Mouse (Mus musculus) Patski (cell line): ENCODE measurements around the gene BC034090. TPM values are rescaled to one million over a fixed set of nuclear protein-coding genes. Genes with fewer than 3 reads are reported as not detected.
A peak's percentile ranks its signal among the peaks of the same experiment; 100 is the strongest.

Experiments used
- ATAC-seq: fragments of 100-300 bp; one replicate; pipeline ENCODE4 v1.8.0; 2021
- CTCF ChIA-PET: fragments of 350-600 bp; sonication (Branson Sonifier 250); formaldehyde crosslinking; loops from one replicate; lab custom pipeline; 2022; ENCODE audit warnings: inconsistent platforms; lab: Charles Lee
- POLR2A ChIA-PET: fragments of 350-600 bp; sonication (Branson Sonifier 250); formaldehyde crosslinking; loops from one replicate; lab custom pipeline; 2022; ENCODE audit warnings: antibody characterized with exemption, inconsistent platforms; lab: Charles Lee
- DNase-seq: peaks from one replicate; pipeline ENCODE4 v3.0.0-alpha.2; 2011; ENCODE audit warnings: low read depth, low spot score
- H3K27me3 ChIP-seq: fragments of 371-371 bp; one replicate; pipeline ENCODE4 v1.5.1; 2021
- CTCF ChIP-seq: fragments of 100-300 bp; IDR thresholded peaks from one replicate; pipeline ENCODE4 v1.5.1; 2021
- in situ Hi-C: fragments of 300-500 bp; cut with MboI; formaldehyde crosslinking; loops from 3 replicates; pipeline ENCODE4 v1.11.1; 2018; ENCODE audit warnings: low pct_unique_long_range_greater_than_20kb, mixed read lengths
- polyA plus RNA-seq: library from polyadenylated mRNA; unstranded; gene quantifications from one replicate; pipeline ENCODE4 v1.2.3, GENCODE M21; 2021

The BC034090 gene
- polyA plus RNA-seq, 1 experiment from 2014 or later, result 75.8 TPM

GRCm38 (mm10) chr1:155236306-155237024, 7.8 kb downstream of the BC034090 start:
- DNase-seq (no peak), ATAC-seq (no peak)
- in situ Hi-C loops, result loop anchor here (10.0 kb wide), 1 partner anchor 1082 kb away; no protein-coding TSS in a partner anchor
- TF ChIP-seq CTCF, result no peak
- H3K27me3 ChIP-seq, result no peaks in the 10 kb centered on the region
- ChIA-PET CTCF (interaction anchor here (1.2 to 2.5 kb wide), 8 partner anchors 8 to 210 kb away, joined by 3 to 10 read pairs (median 5); no protein-coding TSS in a partner anchor), POLR2A (interaction anchor here (0.5 to 3.4 kb wide), 3 partner anchors 8 to 166 kb away, joined by 4 to 23 read pairs (median 6); partner anchors contain the start of gene BC034090)

GRCm38 (mm10) chr1:155235641-155236040, 8.6 kb downstream of the BC034090 start:
- ChIA-PET POLR2A (interaction anchor here (0.5 to 3.4 kb wide), 3 partner anchors 9 to 165 kb away, joined by 4 to 23 read pairs (median 6); partner anchors contain the start of gene BC034090), CTCF (interaction anchor here (1.3 to 2.5 kb wide), 4 partner anchors 11 to 184 kb away, joined by 3 to 10 read pairs (median 5); no protein-coding TSS in a partner anchor)
- TF ChIP-seq CTCF, result no peak
- H3K27me3 ChIP-seq, result no peaks in the 10 kb centered on the region
- DNase-seq, result no peak
- in situ Hi-C loops, result loop anchor here (10.0 kb wide), 1 partner anchor 1081 kb away; no protein-coding TSS in a partner anchor
- ATAC-seq, result no peak

- in situ Hi-C loops, result loop anchor here (10.0 kb wide), 1 partner anchor 1079 kb away; no protein-coding TSS in a partner anchor
- H3K27me3 ChIP-seq, result no peaks in the 10 kb centered on the region
- ChIA-PET CTCF (interaction anchor here (1.0 to 2.5 kb wide), 6 partner anchors 9 to 193 kb away, joined by 3 to 10 read pairs (median 5); no protein-coding TSS in a partner anchor), POLR2A (interaction anchor here (0.7 to 3.4 kb wide), 4 partner anchors 10 to 137 kb away, joined by 3 to 23 read pairs (median 5); partner anchors contain the start of gene BC034090)
- DNase-seq, result no peak
- ATAC-seq, result peak; percentile 18
- no peak for TF ChIP-seq CTCF
Measured at GRCm38 (mm10) chr1:155233931-155234607, 10.2 kb downstream of the BC034090 start.

DNA sequence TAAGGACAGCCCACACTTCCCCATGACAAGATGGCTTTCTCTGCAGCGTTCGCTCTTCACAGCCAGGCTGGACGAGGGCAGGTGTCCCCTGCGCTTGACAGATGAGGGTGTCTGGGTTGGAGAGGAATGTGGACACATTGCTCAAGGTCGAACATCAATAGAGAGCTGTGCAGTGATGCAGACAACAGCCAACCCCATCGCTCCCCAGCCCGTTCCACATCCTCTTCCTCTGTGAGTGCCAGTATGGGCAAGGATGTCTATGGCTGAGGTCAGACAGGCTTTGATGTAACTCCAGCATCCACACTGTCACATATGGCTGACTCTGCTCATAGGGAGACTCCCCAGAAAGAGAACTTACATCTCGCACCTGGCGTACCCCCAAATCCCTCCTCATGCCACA, 10.9 kb downstream of the BC034090 start:
- ATAC-seq (no peak), DNase-seq (no peak)
- no peak for TF ChIP-seq CTCF
- ChIA-PET CTCF (interaction anchor here (1.0 to 1.8 kb wide), 4 partner anchors 10 to 16 kb away, joined by 3 to 10 read pairs (median 5); no protein-coding TSS in a partner anchor), POLR2A (interaction anchor here (1.7 to 3.4 kb wide), 2 partner anchors 9 to 11 kb away, joined by 7 to 23 read pairs; partner anchors contain the start of gene BC034090)
- in situ Hi-C loops, result loop anchor here (10.0 kb wide), 1 partner anchor 1079 kb away; no protein-coding TSS in a partner anchor
- no peaks in the 10 kb centered on the region for H3K27me3 ChIP-seq

- no peaks in the 10 kb centered on the region for H3K27me3 ChIP-seq
- in situ Hi-C loops, result loop anchor here (10.0 kb wide), 1 partner anchor 1078 kb away; no protein-coding TSS in a partner anchor
- no peak for DNase-seq
- ChIA-PET POLR2A (interaction anchor here (3.4 kb wide), 1 partner anchor 11 kb away, joined by 23 read pairs; the partner anchor contains the start of gene BC034090), CTCF (interaction anchor here (1.2 to 1.3 kb wide), 3 partner anchors 9 to 15 kb away, joined by 3 to 4 read pairs (median 4); no protein-coding TSS in a partner anchor)
- ATAC-seq, result no peak
- no peak for TF ChIP-seq CTCF
Measured at GRCm38 (mm10) chr1:155232786-155233185, 11.5 kb downstream of the BC034090 start.

- CTCF ChIA-PET, result interaction anchor here (1.2 to 1.3 kb wide), 3 partner anchors 8 to 15 kb away, joined by 3 to 4 read pairs (median 4); no protein-coding TSS in a partner anchor
- in situ Hi-C loops, result loop anchor here (10.0 kb wide), 1 partner anchor 1078 kb away; no protein-coding TSS in a partner anchor
- DNase-seq (no peak), ATAC-seq (no peak)
- H3K27me3 ChIP-seq, result no peaks in the 10 kb centered on the region
- TF ChIP-seq CTCF, result no peak
- POLR2A ChIA-PET, result no interaction called here
Measured at GRCm38 (mm10) chr1:155232385-155232784, 11.9 kb downstream of the BC034090 start.

DNA sequence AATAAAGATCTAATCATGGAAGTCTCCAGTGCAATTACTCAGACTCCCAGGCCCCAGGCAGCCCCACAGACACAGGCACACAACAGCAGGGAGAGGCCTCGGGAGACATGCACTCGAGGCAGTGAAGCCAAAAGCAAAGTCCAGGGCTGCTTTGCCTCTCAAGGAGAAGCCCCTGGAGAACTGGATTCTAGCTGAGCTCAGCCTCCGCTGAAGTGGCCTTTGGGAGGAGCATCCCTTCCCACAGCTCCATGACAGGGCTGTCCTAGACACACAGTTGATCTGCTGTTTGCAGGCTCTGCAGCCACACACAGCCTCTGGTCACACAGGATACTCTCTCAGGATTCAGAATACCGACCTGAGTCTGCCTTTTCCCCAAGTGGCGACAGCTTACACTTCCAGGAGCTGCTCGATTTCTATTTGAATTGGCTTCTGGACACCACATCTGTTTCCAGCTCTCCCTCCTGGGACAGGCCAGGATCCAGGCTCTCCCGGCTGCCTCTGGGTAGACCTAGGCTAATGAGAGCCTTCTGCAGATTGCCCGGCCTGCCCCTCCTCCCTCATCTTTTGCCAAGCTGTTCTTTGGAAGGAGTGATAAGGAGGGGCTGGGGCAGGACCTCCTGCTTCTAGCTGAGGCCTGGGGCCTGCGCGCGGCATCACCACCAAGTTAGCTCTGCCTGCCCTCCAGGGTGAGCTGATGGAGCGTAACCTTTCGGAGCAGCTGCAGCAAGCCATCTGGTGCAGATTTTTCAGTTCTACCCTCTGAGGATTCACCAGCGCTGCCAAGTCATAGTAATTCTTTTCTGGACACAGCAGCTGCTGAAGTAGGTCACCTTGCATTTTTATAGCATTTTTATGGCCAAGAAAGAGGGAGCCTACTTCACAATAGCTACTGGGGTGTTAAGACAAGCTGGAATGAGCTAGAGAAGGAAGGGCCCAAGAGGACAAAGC, 14.5 kb downstream of the BC034090 start:
- no peak for TF ChIP-seq CTCF
- POLR2A ChIA-PET, result interaction anchor here (1.4 to 2.1 kb wide), 2 partner anchors 12 to 14 kb away, joined by 3 to 9 read pairs; partner anchors contain the start of gene BC034090
- ATAC-seq, result peak; percentile 14
- CTCF ChIA-PET, result interaction anchor here (0.7 to 2.2 kb wide), 6 partner anchors 10 to 201 kb away, joined by 3 to 12 read pairs (median 3); partner anchors contain the start of gene BC034090
- H3K27me3 ChIP-seq, result no peaks in the 10 kb centered on the region
- DNase-seq, result no peak
- in situ Hi-C loops, result loop anchor here (10.0 kb wide), 2 partner anchors 295 to 1075 kb away; no protein-coding TSS in a partner anchor

DNA sequence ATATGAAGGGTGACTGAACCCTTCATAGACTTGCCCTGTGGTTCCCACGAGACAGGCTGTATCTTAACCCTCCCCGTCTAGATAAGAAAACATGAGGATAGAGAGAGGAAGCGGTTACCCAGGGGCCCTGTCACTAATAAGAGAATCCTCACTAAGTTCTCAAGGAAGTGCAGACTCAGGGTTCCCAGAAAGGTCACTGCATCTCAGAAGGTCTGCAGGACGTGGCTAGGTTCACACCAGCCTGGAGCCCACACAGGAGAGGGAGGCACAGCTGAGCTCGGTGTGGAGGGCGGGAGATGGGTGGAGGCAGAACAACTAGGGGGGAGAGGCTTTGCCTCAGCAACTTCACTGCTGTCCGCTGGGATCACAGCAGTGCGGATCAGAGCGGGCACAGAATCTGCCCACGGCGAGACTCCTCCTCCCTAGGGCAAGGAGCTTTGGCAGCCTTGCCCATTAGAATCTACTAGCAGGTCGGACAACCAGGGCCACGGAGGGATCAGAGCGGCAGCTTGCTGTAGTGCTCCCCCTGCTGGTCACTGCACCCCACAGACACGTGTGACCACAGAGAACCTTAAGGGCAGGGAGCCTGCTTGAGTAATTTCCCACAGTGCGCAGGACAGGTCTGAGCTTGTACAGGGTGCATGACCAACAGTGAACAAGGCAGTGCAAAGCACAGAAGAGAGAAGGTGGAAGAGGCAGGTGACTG, 20.2 kb downstream of the BC034090 start:
- DNase-seq (no peak), ATAC-seq (peak; percentile 79)
- no peak for TF ChIP-seq CTCF
- ChIA-PET POLR2A (interaction anchor here (1.1 to 1.4 kb wide), 2 partner anchors 10 to 125 kb away, joined by 3 to 7 read pairs; partner anchors contain the start of gene Ier5), CTCF (interaction anchor here (0.7 to 2.1 kb wide), 18 partner anchors 8 to 198 kb away, joined by 3 to 16 read pairs (median 4); partner anchors contain the start of gene BC034090)
- in situ Hi-C loops, result loop anchor here (5.0 to 25.0 kb wide), 3 partner anchors 58 to 437 kb away; no protein-coding TSS in a partner anchor
- H3K27me3 ChIP-seq, result no peaks in the 10 kb centered on the region
